Mouse (Mus musculus) CH12.LX (cell line): Measurements from ENCODE around the gene Csnk2a2.

Experiments
- BHLHE40 ChIP-seq: IDR thresholded peaks from 2 replicates; pipeline ENCODE4 v1.6.1; 2011; ENCODE audit warnings: mild to moderate bottlenecking, low read depth, low read length, improper control_type of control experiment
- CTCF ChIP-seq, 2 experiments: IDR thresholded peaks in 1 of 2; conservative IDR thresholded peaks in 1 of 2; 2 replicates each; pipeline ENCODE4 v1.5.1; 2011 to 2012; ENCODE audit warnings: low read depth in 2 of 2, low read length in 2 of 2, improper control_type of control experiment in 1 of 2, inconsistent platforms in 1 of 2, mild to moderate bottlenecking in 1 of 2, moderate library complexity in 1 of 2
- EP300 ChIP-seq: IDR thresholded peaks from 2 replicates; pipeline ENCODE4 v1.6.1; 2011; ENCODE audit warnings: low read length, improper control_type of control experiment
- HCFC1 ChIP-seq: IDR thresholded peaks from 2 replicates; pipeline ENCODE4 v1.6.1; 2012; ENCODE audit warnings: low read depth, mild to moderate bottlenecking, inconsistent platforms, low read length, improper control_type of control experiment
- MAX ChIP-seq: IDR thresholded peaks from 2 replicates; pipeline ENCODE4 v1.6.1; 2011; ENCODE audit warnings: low read length, improper control_type of control experiment
- MXI1 ChIP-seq: IDR thresholded peaks from 2 replicates; pipeline ENCODE4 v1.6.1; 2011; ENCODE audit warnings: mild to moderate bottlenecking, low read depth, low read length, improper control_type of control experiment
- NELFE ChIP-seq: IDR thresholded peaks from 2 replicates; pipeline ENCODE4 v1.6.1; 2011; ENCODE audit warnings: low read depth, low read length, improper control_type of control experiment
- POLR2A ChIP-seq: IDR thresholded peaks from 2 replicates; pipeline ENCODE4 v1.6.1; 2011; ENCODE audit warnings: low read depth, mild to moderate bottlenecking, improper control_type of control experiment, low read length
- TCF12 ChIP-seq: IDR thresholded peaks from 2 replicates; pipeline ENCODE4 v1.6.1; 2014; ENCODE audit warnings: low read depth, mild to moderate bottlenecking, inconsistent platforms, low read length, improper control_type of control experiment
- ZC3H11A ChIP-seq: IDR thresholded peaks from 2 replicates; pipeline ENCODE4 v1.6.1; 2012; ENCODE audit warnings: low read depth, mild to moderate bottlenecking, inconsistent platforms, low read length, improper control_type of control experiment
- ZMIZ1 ChIP-seq: IDR thresholded peaks from 2 replicates; pipeline ENCODE4 v1.6.1; 2012; ENCODE audit warnings: low read depth, mild to moderate bottlenecking, inconsistent platforms, low read length, improper control_type of control experiment

- TF ChIP-seq NELFE (no peak), POLR2A (no peak), BHLHE40 (no peak), HCFC1 (no peak), MXI1 (no peak), CTCF (conservative IDR thresholded peaks at IDR 0.05 in 1 of 2, IDR thresholded peaks at IDR 0.05 in 1 of 2; ENCODE audit: low read depth in 2 of 2, low read length in 2 of 2) (no peak), MAX (no peak), EP300 (no peak), ZMIZ1 (no peak), TCF12 (no peak), ZC3H11A (no peak)
Measured at GRCm38 (mm10) chr8:95399131-95399530, 90.7 kb downstream of the Csnk2a2 start.
